Mouse (Mus musculus) stomach, embryonic 14.5 days (tissue): ENCODE data around the gene Mturn. TPM values are rescaled to one million over a fixed set of nuclear protein-coding genes. Genes with fewer than 3 reads are reported as not detected.

Experiments
- polyA plus RNA-seq: library from polyadenylated mRNA; unstranded; fragments of >200 nt; fragmentation: Nextera tagmentation; extraction: Ambion mirVana; gene quantifications from 2 replicates; pipeline ENCODE4 v1.2.1, GENCODE M21; 2014

Mturn gene
- polyA plus RNA-seq, 1 experiment from 2014 or later = 10.3 TPM

Other genes starting within 250 kb of the Mturn start
- gene Scrn1, start 115.1 kb upstream of the Mturn start, polyA plus RNA-seq = 12.3 and 14.0 TPM in 2 replicates
- 9.8 and 10.2 TPM in 2 replicates for gene Plekha8, start 86.5 kb upstream of the Mturn start, polyA plus RNA-seq
- gene Fkbp14, start 84.3 kb upstream of the Mturn start, polyA plus RNA-seq = 33.1 and 36.7 TPM in 2 replicates
- gene Znrf2, start 135.3 kb downstream of the Mturn start, polyA plus RNA-seq = 5.8 and 6.0 TPM in 2 replicates